Comparison of ENCODE assay signal across 9 mouse cellular contexts in genomic region chr2:101762955-101763386, GRCm38 (mm10).
A peak's percentile ranks its signal among the peaks of the same experiment; 100 is the strongest.
DNase-seq lines count a peak whose midpoint lies in the region; ATAC-seq and TF ChIP-seq lines count a peak whose summit lies in the region.
"Had no signal": no experiment of that assay in that cellular context is flagged by ENCODE, and none has a peak within 500 bp of the region (broad histone marks: within the 10 kb centered on the region; RNA-seq: fewer than 3 reads in every experiment).

No protein-coding gene starts in this region.

- no peak for ATAC-seq in hindbrain, postnatal 0 days
- ATAC-seq in kidney, postnatal 0 days (replicated peaks; ENCODE audit: low FRiP score, low read depth), result no peak
- ATAC-seq in megakaryocyte, adult 5-6 weeks (ENCODE audit: poor library complexity, severe bottlenecking), result peak; percentile 81
- no peak for ATAC-seq in midbrain, embryonic 16.5 days

- H3K9ac ChIP-seq in hindbrain, postnatal 0 days (replicated peaks; ENCODE audit: low read length), result no peak overlapping the region
- no peak overlapping the region for H3K9ac ChIP-seq in kidney, postnatal 0 days (ENCODE audit: low read depth, low read length)
- no peak overlapping the region for H3K9ac ChIP-seq in midbrain, embryonic 16.5 days (ENCODE audit: low read depth, low read length)

- WGBS in hindbrain, embryonic 10.5 days, result 70% methylated on average over 4 of the region's 4 CpGs
- WGBS in hindbrain, postnatal 0 days, result 80% methylated on average over 4 of the region's 4 CpGs
- WGBS in embryonic facial prominence, embryonic 10.5 days, result 72% methylated on average over 4 of the region's 4 CpGs
- WGBS in kidney, postnatal 0 days, result 42% methylated on average over 4 of the region's 4 CpGs
- WGBS in midbrain, embryonic 16.5 days, result 86% methylated on average over 4 of the region's 4 CpGs

- no peaks in the 10 kb centered on the region for H3K9me3 ChIP-seq in hindbrain, embryonic 10.5 days
- H3K9me3 ChIP-seq in hindbrain, postnatal 0 days (ENCODE audit: low read length), result no peaks in the 10 kb centered on the region
- H3K9me3 ChIP-seq in embryonic facial prominence, embryonic 10.5 days, result no peaks in the 10 kb centered on the region
- H3K9me3 ChIP-seq in kidney, postnatal 0 days (replicated peaks; ENCODE audit: low read length), result no peaks in the 10 kb centered on the region
- H3K9me3 ChIP-seq in midbrain, embryonic 16.5 days (replicated peaks; ENCODE audit: control insufficient read depth, low read length, poor library complexity, severe bottlenecking), result no peaks in the 10 kb centered on the region

- no peaks in the 10 kb centered on the region for H3K27me3 ChIP-seq in hindbrain, embryonic 10.5 days (ENCODE audit: insufficient read depth, poor library complexity, severe bottlenecking)
- no peaks in the 10 kb centered on the region for H3K27me3 ChIP-seq in hindbrain, postnatal 0 days (ENCODE audit: insufficient read depth, low read length)
- H3K27me3 ChIP-seq in embryonic facial prominence, embryonic 10.5 days (replicated peaks; ENCODE audit: low read depth, poor library complexity, severe bottlenecking), result no peaks in the 10 kb centered on the region
- H3K27me3 ChIP-seq in kidney, postnatal 0 days (ENCODE audit: insufficient read depth, low read length), result no peaks in the 10 kb centered on the region
- no peaks in the 10 kb centered on the region for H3K27me3 ChIP-seq in midbrain, embryonic 16.5 days (ENCODE audit: control insufficient read depth, insufficient read depth, low read depth, low read length)

- DNase-seq in hindbrain, embryonic 10.5 days (ENCODE audit: low spot score), result no peak
- DNase-seq in hindbrain, postnatal 0 days (ENCODE audit: low spot score), result no peak
- no peak for DNase-seq in embryonic facial prominence, embryonic 10.5 days (ENCODE audit: low spot score)
- DNase-seq in kidney, postnatal 0 days (ENCODE audit: low spot score), result peak; percentile 50
- DNase-seq in frontal cortex, postnatal 25 days (ENCODE audit: low spot score in 2 of 2), result no peak
- no peak for DNase-seq in frontal cortex, postnatal 10 days (ENCODE audit: low spot score in 2 of 2)

- H3K4me1 ChIP-seq in hindbrain, embryonic 10.5 days (replicated peaks), result peaks cover 15% of the 10 kb centered on the region
- H3K4me1 ChIP-seq in hindbrain, postnatal 0 days (ENCODE audit: insufficient read depth, low read length), result no peaks in the 10 kb centered on the region
- H3K4me1 ChIP-seq in embryonic facial prominence, embryonic 10.5 days, result peaks cover 21% of the 10 kb centered on the region
- peaks cover 7% of the 10 kb centered on the region for H3K4me1 ChIP-seq in kidney, postnatal 0 days (replicated peaks; ENCODE audit: insufficient read depth, low read length)
- peaks cover 4% of the 10 kb centered on the region; the same call in 1 of the 2 replicates for H3K4me1 ChIP-seq in midbrain, embryonic 16.5 days (ENCODE audit: control insufficient read depth, insufficient read depth, low read length)

- H3K4me3 ChIP-seq in hindbrain, embryonic 10.5 days, result no peak overlapping the region
- no peak overlapping the region for H3K4me3 ChIP-seq in hindbrain, postnatal 0 days (ENCODE audit: low read length)
- H3K4me3 ChIP-seq in embryonic facial prominence, embryonic 10.5 days, result no peak overlapping the region
- H3K4me3 ChIP-seq in kidney, postnatal 0 days (replicated peaks; ENCODE audit: low read depth, low read length), result no peak overlapping the region
- no peak overlapping the region for H3K4me3 ChIP-seq in midbrain, embryonic 16.5 days (ENCODE audit: low read depth, low read length)
- H3K4me3 ChIP-seq: erythroblast, embryonic 14.5 days had no signal

- no peak overlapping the region for H3K4me2 ChIP-seq in hindbrain, postnatal 0 days (ENCODE audit: low read depth, low read length)
- no peak overlapping the region for H3K4me2 ChIP-seq in kidney, postnatal 0 days (ENCODE audit: low read length)
- H3K4me2 ChIP-seq in midbrain, embryonic 16.5 days (ENCODE audit: low read length), result no peak overlapping the region

- no peak for TF ChIP-seq CTCF in hindbrain, postnatal 0 days (IDR thresholded peaks at IDR 0.05; ENCODE audit: low read depth)
- TF ChIP-seq CTCF in kidney, postnatal 0 days (IDR thresholded peaks at IDR 0.05; ENCODE audit: low read depth), result no peak

- H3K36me3 ChIP-seq in hindbrain, embryonic 10.5 days, result peaks cover 19% of the 10 kb centered on the region; the same call in 1 of the 2 replicates
- no peaks in the 10 kb centered on the region for H3K36me3 ChIP-seq in hindbrain, postnatal 0 days (ENCODE audit: insufficient read depth, low read length)
- H3K36me3 ChIP-seq in embryonic facial prominence, embryonic 10.5 days (replicated peaks), result peaks cover 22% of the 10 kb centered on the region
- peaks cover 8% of the 10 kb centered on the region; the same call in 1 of the 2 replicates for H3K36me3 ChIP-seq in kidney, postnatal 0 days (ENCODE audit: insufficient read depth, low read length)
- H3K36me3 ChIP-seq in midbrain, embryonic 16.5 days (ENCODE audit: control insufficient read depth, insufficient read depth, low read length), result no peaks in the 10 kb centered on the region

- H3K27ac ChIP-seq in hindbrain, embryonic 10.5 days, result peak overlapping the region; percentile 26; the same call in 1 of the 2 replicates
- no peak overlapping the region for H3K27ac ChIP-seq in hindbrain, postnatal 0 days
- H3K27ac ChIP-seq in embryonic facial prominence, embryonic 10.5 days (replicated peaks), result peak overlapping the region; percentile 44; the same call in 1 of the 2 replicates
- peak overlapping the region; percentile 68 for H3K27ac ChIP-seq in kidney, postnatal 0 days
- no peak overlapping the region for H3K27ac ChIP-seq in midbrain, embryonic 16.5 days (ENCODE audit: low read length)

Comparison
In these comparisons a context has a peak if more than half of its experiments do, and no peak if none do; other contexts are left out.
1. H3K27ac ChIP-seq: peak in hindbrain, embryonic 10.5 days (single experiment), embryonic facial prominence, embryonic 10.5 days (single experiment) and kidney, postnatal 0 days (single experiment); none in hindbrain, postnatal 0 days (single experiment) and midbrain, embryonic 16.5 days (single experiment).